Mouse (Mus musculus) hindbrain, embryonic 10.5 days (tissue): ENCODE data around the gene Gm49486. TPM values are rescaled to one million over a fixed set of nuclear protein-coding genes. Genes with fewer than 3 reads are reported as not detected.

Experiments
- DNase-seq: peaks from one replicate; pipeline ENCODE4 v3.0.0-alpha.2; 2017; ENCODE audit warnings: low spot score
- H3K27ac ChIP-seq: fragments of 300-500 bp; sonication (generic); 2 replicates; pipeline ENCODE4 v1.5.1; 2016; ENCODE audit warnings: mild to moderate bottlenecking, moderate library complexity
- H3K27me3 ChIP-seq: fragments of 300-500 bp; sonication (generic); 2 replicates; pipeline ENCODE4 v1.6.1; 2016; ENCODE audit warnings: mild to moderate bottlenecking; ENCODE audit not compliant: poor library complexity, insufficient read depth, severe bottlenecking
- H3K36me3 ChIP-seq: fragments of 300-500 bp; sonication (generic); 2 replicates; pipeline ENCODE4 v1.6.1; 2016; ENCODE audit warnings: mild to moderate bottlenecking, moderate library complexity
- H3K4me1 ChIP-seq: fragments of 300-500 bp; sonication (generic); replicated peaks from 2 replicates; pipeline ENCODE4 v1.6.1; 2016; ENCODE audit warnings: mild to moderate bottlenecking
- H3K4me3 ChIP-seq: fragments of 300-500 bp; sonication (generic); 2 replicates; pipeline ENCODE4 v1.5.1; 2016; ENCODE audit warnings: mild to moderate bottlenecking, moderate library complexity
- H3K9me3 ChIP-seq: fragments of 300-500 bp; sonication (generic); 2 replicates; pipeline ENCODE4 v1.6.1; 2016; ENCODE audit warnings: mild to moderate bottlenecking, moderate library complexity
- WGBS: fragments of 180-500 bp; shearing (Covaris S2); methylation state at CpG from one replicate; pipeline ENCODE4 v1.1.7; 2016; 5-methylcytosine and 5-hydroxymethylcytosine counted together
- polyA plus RNA-seq: library from polyadenylated mRNA; unstranded; fragments of >200 nt; fragmentation: Nextera tagmentation; extraction: Ambion mirVana; gene quantifications from 2 replicates; pipeline ENCODE4 v1.2.1, GENCODE M21; 2016

Gm49486 gene
- polyA plus RNA-seq, 1 experiment from 2014 or later = 0.21 TPM

DNA sequence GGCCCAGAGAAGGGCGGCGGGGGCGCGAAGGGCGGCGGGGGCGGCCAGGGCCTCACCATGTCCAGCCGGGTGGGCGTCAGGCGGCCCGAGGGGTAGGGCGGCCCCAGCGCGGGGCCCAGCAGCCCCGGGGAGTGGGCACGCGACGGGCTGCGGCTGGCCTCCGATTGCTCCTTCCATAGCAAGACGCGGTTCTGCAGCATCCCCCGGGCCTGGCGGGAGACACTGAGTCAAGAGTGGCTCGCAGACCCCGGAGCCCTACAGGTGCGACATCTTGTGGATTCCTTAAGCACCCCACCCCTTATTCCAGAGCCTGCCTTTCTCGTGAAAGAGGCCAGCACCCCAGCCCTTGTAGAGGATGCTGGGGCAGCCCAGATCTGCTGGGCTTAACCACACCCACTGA lies 32.6 kb downstream of the Gm49486 start:
- peak; percentile 37 for DNase-seq
- Histone ChIP-seq H3K27me3 (peaks cover 80% of the 10 kb centered on the region), H3K36me3 (no peaks in the 10 kb centered on the region), H3K9me3 (no peaks in the 10 kb centered on the region), H3K27ac (peak overlapping the region; percentile 85), H3K4me1 (peaks cover 30% of the 10 kb centered on the region), H3K4me3 (peak overlapping the region; percentile 82)
- under 1% methylated on average over 28 of the region's 28 CpGs for WGBS

DNA sequence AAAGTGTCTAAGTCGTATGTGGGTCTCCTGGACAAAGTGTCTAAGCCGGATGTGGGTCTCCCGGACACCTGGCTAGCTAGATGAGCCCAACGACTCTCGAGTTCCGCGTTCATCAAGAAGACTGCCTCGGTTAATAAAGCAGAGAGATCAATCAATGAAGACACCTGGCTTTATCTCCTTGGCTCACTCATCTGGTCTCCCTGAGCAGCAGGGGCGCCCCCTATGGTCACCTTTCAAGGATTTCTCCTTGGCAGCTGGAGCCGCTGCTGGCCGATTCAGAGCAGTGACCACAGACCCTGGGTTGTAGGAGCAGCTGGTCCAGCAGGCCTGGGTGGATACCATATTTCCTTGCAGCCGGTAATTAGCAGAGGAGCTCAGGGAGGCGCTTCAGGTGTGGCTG lies 33.2 kb downstream of the Gm49486 start:
- H3K4me3 ChIP-seq = peak overlapping the region; percentile 82
- peak; percentile 66 for DNase-seq
- peaks cover 85% of the 10 kb centered on the region for H3K27me3 ChIP-seq

DNA sequence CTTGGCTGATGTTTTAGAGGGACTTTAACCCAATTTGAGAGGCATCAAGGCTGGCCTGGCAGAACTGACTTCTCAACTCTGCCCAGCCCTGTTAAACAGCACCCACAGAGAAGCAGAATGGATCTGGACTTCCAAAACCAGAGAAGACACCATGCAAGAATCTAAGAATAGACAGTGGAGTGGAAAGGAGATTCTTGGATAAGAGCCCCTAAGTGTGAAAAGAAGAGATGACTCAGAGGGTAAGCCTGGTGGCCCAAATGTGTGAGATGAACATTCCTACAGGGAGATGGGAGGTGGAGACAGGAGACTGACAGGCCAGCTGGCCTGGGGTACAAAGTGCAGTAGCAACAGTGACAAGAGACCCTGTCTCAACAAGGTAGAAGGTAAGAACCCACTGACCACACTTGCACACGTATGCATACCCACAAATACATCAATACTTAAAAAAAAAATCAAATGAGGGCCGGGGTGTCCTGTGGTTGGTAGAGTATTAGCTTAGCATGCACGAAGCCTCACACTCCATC lies 33.7 kb downstream of the Gm49486 start:
- no peak overlapping the region for H3K27ac ChIP-seq
- DNase-seq = no peak
- H3K9me3 ChIP-seq = no peaks in the 10 kb centered on the region
- 89% methylated on average over 3 of the region's 3 CpGs for WGBS
- H3K4me3 ChIP-seq = no peak overlapping the region
- peaks cover 87% of the 10 kb centered on the region for H3K27me3 ChIP-seq
- peaks cover 30% of the 10 kb centered on the region for H3K4me1 ChIP-seq
- H3K36me3 ChIP-seq = no peaks in the 10 kb centered on the region

More for the DNA sequence above, 33.2 kb downstream of the Gm49486 start:
- Histone ChIP-seq H3K27ac (no peak overlapping the region), H3K9me3 (no peaks in the 10 kb centered on the region), H3K4me1 (peaks cover 30% of the 10 kb centered on the region), H3K36me3 (no peaks in the 10 kb centered on the region)
- 19% methylated on average over 13 of the region's 13 CpGs for WGBS

DNA sequence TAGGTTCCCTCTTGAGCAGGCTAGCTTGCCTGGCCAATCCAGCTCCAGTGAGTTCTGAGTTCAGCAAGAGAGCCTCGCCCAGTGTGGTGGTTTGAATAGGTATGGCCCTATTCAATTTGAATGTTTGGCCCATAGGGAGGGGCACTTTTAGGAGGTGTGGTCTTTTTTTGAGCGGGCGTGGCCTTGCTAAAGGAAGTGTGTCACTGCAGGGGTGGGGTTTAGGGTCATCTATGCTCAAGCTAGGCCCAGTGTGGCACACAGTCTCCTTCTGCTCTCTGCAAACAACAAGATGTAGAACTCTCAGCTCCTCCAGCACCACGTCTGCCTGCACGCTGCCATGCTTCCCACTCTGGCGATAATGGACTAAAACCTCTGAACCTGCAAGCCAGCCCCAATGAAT lies 34.5 kb downstream of the Gm49486 start:
- no peak for DNase-seq
- WGBS = 90% methylated on average over 6 of the region's 6 CpGs

DNA sequence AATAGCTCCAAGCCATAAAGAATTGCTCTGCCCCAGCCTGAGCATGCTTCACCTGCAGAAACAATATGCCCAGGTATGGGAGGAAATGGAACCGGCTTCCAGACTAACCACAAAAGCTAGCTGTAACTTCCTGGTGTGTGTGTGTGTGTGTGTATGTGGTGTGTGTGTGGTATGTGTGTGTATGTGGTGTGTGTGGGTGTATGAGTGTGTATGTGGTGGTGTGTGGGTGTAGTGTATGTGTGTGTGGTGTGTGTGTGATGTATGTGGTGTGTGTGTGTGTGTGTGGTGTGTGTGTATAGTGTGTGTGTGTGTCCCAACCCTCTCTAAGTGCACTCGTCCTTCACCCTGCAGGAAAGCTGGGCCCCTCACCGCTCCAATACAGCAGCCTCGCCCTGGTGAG lies 36.2 kb downstream of the Gm49486 start:
- 70% methylated on average over 4 of the region's 4 CpGs for WGBS

More for the DNA sequence above, 34.5 kb downstream of the Gm49486 start:
- H3K9me3 ChIP-seq = no peaks in the 10 kb centered on the region
- H3K4me3 ChIP-seq = no peak overlapping the region
- peaks cover 28% of the 10 kb centered on the region for H3K4me1 ChIP-seq
- H3K36me3 ChIP-seq = no peaks in the 10 kb centered on the region
- peaks cover 82% of the 10 kb centered on the region for H3K27me3 ChIP-seq
- no peak overlapping the region for H3K27ac ChIP-seq

DNA sequence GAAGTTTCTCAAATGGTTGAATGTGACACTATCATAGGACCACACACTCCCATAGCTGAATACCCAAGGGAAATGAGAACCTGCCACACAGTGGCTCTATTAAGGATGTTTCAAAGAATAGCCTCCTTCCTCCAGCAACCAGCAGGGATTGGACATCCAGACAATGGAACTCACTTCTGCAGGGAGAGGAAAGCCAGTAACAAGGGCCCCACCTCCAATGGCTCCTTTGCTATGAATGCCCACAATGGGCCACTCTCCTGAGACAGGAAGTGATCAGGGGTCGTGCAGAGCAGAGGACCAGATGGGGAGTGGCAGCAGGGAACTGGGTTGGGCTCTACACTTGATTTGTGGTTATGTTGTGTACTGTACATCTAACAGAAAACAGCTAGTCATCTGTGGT lies 39.3 kb downstream of the Gm49486 start:
- Histone ChIP-seq H3K4me1 (peaks cover 25% of the 10 kb centered on the region), H3K9me3 (no peaks in the 10 kb centered on the region), H3K27me3 (peaks cover 67% of the 10 kb centered on the region), H3K4me3 (no peak overlapping the region), H3K36me3 (no peaks in the 10 kb centered on the region), H3K27ac (no peak overlapping the region)
- DNase-seq = no peak
- 33% methylated on average over 1 of the region's 1 CpGs for WGBS

More for the DNA sequence above, 36.2 kb downstream of the Gm49486 start:
- Histone ChIP-seq H3K4me1 (peaks cover 30% of the 10 kb centered on the region), H3K36me3 (no peaks in the 10 kb centered on the region), H3K27ac (no peak overlapping the region), H3K27me3 (peaks cover 74% of the 10 kb centered on the region), H3K9me3 (no peaks in the 10 kb centered on the region), H3K4me3 (no peak overlapping the region)
- DNase-seq = no peak

DNA sequence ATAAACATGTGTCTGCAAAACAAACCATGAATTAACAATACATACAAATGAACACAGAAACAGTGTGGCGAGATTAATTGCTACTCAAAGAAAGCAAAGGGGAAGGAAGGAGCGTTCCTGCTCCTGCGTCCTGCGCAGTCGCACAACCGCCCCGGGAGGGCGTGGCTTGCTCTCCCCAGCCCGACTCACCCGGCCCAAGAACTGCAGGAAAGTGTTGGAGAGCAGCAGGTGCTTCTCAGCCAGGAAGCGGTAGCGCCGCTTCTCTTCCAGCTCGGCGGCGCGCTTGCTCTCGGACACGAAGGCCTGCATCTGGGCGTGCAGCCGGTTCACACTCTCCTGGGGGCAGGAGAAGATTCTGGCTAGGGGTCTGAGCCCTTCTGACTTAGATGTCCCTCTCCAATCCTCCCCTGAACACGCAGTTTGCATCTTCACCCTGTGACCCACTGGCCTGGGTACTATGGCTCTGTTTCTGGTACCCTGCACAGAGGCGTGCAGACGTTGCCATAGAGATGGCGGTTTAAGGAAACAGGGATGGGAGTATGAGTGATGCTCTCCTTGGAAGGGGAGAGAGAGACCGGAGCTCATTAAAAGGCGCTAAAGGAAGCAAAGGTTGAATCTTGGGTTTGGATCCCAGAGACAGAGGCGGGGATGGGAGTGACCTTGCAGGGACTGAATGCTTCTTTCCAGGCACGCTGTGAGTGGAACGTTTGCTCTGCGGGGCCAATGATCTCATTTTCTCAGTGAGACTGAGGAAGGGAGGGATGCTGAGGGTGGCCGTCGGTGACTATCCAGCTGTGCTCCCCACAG lies 41.3 kb downstream of the Gm49486 start:
- peaks cover 25% of the 10 kb centered on the region for H3K4me1 ChIP-seq
- peak; percentile 72 for DNase-seq
- under 1% methylated on average over 33 of the region's 33 CpGs for WGBS
- peak overlapping the region; percentile 58 for H3K4me3 ChIP-seq
- peaks cover 53% of the 10 kb centered on the region for H3K27me3 ChIP-seq
- H3K27ac ChIP-seq = peak overlapping the region; percentile 81
- H3K36me3 ChIP-seq = no peaks in the 10 kb centered on the region
- H3K9me3 ChIP-seq = no peaks in the 10 kb centered on the region

DNA sequence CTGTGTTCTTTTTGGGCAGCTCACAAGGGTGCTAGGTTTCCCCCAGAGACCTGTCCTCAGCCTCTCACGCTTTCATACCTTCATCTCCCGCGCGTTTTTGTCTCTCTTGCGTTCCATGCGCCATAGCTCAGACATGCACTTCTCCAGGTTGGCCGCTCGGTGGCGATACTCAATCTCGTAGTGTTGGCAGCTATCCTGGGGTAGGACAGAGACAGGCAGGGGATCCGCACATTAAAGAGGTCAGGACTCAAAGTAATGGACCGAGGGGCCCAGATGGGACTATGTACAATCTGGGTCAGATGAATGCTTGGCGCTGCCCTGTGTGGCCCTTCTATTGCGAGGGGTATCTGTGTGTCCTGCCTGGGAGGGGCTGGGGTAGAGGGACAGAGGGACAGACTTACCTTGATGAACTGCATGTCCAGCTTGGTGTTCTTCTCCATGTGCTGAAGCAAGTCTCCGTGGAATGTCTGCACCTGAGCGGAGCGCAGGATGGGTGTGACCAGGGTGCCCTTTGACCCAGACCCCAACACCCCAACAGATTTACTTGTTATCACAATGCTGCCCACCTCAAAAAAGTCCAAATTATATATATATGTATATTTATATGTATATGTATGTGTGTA lies 42.0 kb downstream of the Gm49486 start:
- peaks cover 48% of the 10 kb centered on the region for H3K27me3 ChIP-seq
- peaks cover 25% of the 10 kb centered on the region for H3K4me1 ChIP-seq
- H3K9me3 ChIP-seq = 0 out of 2 replicates have a peak, but pooled peaks cover under 1% of the 10 kb centered on the region
- H3K36me3 ChIP-seq = no peaks in the 10 kb centered on the region
- peak overlapping the region; percentile 81 for H3K27ac ChIP-seq
- peak; percentile 69 for DNase-seq
- H3K4me3 ChIP-seq = peak overlapping the region; percentile 58
- WGBS = 13% methylated on average over 17 of the region's 17 CpGs

DNA sequence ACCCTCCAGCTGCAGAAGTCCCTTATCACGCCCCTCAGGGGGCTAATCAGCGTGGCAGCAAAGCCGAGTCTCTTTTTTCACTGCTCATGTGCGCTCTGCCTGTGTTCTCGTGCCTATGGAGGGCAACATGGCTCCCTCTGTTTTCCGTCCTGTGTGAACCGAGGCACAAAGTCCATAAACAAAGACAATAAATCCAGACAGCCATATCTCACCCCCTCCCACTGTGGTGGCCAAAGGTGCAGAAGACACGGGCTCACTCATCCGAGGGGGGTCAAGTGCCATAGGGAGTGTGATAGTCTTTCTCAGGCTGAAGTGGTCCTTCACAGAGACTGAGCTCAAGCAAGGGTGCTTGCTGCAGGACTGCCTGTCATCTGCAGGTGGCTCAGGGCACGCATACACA lies 43.8 kb downstream of the Gm49486 start:
- WGBS = 55% methylated on average over 10 of the region's 10 CpGs
- Histone ChIP-seq H3K36me3 (no peaks in the 10 kb centered on the region), H3K27me3 (peaks cover 39% of the 10 kb centered on the region), H3K9me3 (peaks cover 7% of the 10 kb centered on the region; the same call in 1 of the 2 replicates), H3K4me3 (no peak overlapping the region), H3K4me1 (peaks cover 25% of the 10 kb centered on the region), H3K27ac (no peak overlapping the region)
- DNase-seq = no peak

DNA sequence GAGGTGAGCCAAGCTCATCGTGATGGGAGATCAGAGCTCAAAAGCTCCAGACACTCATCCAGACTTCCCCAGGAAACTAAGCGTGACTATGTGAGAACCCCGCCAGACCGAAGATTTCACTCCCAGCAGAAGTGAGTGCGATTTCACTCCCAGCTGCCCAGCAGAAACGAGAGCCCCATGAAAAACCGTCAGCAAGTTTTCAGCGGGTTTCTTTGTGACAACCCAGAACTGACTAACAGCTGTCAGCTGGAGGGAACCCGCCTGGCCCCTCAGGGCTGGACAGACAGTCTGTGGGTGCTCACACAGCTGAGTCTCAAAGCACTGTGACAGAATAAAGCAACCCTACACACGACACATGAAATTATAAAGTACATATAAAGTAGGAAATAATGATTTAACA lies 48.5 kb downstream of the Gm49486 start:
- no peak for DNase-seq
- no peaks in the 10 kb centered on the region for H3K36me3 ChIP-seq
- no peak overlapping the region for H3K27ac ChIP-seq
- peaks cover 11% of the 10 kb centered on the region for H3K4me1 ChIP-seq
- H3K4me3 ChIP-seq = no peak overlapping the region
- H3K9me3 ChIP-seq = peaks cover 7% of the 10 kb centered on the region; the same call in 1 of the 2 replicates
- WGBS = 69% methylated on average over 10 of the region's 10 CpGs
- H3K27me3 ChIP-seq = peaks cover 12% of the 10 kb centered on the region

DNA sequence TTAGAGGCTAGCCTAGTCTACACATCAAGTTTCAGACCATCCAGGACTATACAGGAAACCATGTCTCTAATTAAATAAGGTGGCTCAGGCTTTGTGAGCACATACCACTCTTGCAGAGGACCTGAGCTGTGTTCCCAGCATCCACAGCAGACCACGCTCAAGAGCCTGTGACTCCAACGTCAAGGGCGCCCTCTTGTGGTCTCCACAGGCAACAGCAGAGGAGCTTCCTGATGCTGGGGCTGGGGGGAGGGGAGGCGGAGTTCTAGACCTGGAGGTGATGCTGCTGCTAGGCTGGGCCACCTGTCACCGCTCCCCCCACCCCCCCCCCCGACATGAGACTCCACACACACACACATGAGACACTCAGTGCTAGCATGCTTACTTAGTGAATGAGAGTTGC lies 51.0 kb downstream of the Gm49486 start:
- Histone ChIP-seq H3K27ac (no peak overlapping the region), H3K4me3 (no peak overlapping the region), H3K36me3 (no peaks in the 10 kb centered on the region), H3K4me1 (peaks cover 9% of the 10 kb centered on the region), H3K9me3 (peaks cover 7% of the 10 kb centered on the region; the same call in 1 of the 2 replicates), H3K27me3 (no peaks in the 10 kb centered on the region)
- peak; percentile 24 for DNase-seq
- WGBS = 23% methylated on average over 6 of the region's 6 CpGs

DNA sequence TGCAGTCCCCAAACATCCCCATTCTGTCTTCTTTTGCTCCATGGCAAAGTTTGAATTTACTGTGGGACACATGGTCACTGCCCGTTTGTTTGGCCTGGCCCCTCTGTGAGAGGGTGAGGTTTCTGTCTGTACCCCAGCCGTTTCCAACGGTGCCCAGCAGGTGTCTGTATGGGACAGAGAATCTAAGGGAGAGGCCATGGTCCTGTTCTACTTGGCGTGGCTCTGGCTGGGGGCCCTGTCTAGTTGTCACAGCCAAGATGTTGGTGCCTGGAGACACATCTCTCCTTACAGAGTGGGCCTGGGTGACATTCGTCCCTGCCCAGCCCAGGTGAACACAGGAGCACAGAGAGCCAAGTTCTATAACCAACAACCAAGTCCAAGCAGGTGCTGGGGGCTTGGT lies 51.7 kb downstream of the Gm49486 start:
- H3K9me3 ChIP-seq = peaks cover 7% of the 10 kb centered on the region; the same call in 1 of the 2 replicates

DNA sequence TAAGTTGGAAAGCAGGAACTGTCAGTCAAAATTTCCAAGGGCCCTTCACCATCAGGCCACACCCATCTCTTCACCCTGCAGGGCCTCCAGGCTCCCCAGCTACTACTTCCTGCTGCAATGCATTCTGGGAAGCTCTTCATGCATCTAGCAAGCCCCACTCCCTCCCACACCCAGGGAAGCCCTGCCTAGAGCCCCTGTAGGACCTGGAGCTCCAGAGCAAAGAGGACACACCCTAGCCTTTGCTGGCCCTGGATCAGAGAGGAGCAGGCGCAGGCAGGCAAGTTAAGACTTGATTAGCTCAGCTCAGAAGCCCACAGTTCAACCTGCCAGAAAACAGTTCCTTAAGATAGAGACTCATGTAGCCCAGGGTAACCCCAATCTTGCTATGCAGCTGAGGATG lies 52.2 kb downstream of the Gm49486 start:
- Histone ChIP-seq H3K4me3 (no peak overlapping the region), H3K4me1 (peaks cover 15% of the 10 kb centered on the region), H3K27me3 (no peaks in the 10 kb centered on the region), H3K36me3 (peaks cover 6% of the 10 kb centered on the region), H3K27ac (peak overlapping the region; percentile 40), H3K9me3 (peaks cover 5% of the 10 kb centered on the region; the same call in 1 of the 2 replicates)
- no peak for DNase-seq
- WGBS = 89% methylated on average over 1 of the region's 1 CpGs

More for the DNA sequence above, 51.7 kb downstream of the Gm49486 start:
- H3K27me3 ChIP-seq = no peaks in the 10 kb centered on the region
- H3K4me3 ChIP-seq = no peak overlapping the region
- WGBS = 72% methylated on average over 5 of the region's 5 CpGs
- DNase-seq = no peak
- H3K4me1 ChIP-seq = peaks cover 15% of the 10 kb centered on the region
- peaks cover under 1% of the 10 kb centered on the region; the same call in 1 of the 2 replicates for H3K36me3 ChIP-seq
- H3K27ac ChIP-seq = peak overlapping the region; percentile 2; the same call in 1 of the 2 replicates
